Comparison of ENCODE assay signal across 11 mouse cellular contexts in genomic region chr8:120001712-120002111, GRCm38 (mm10). TPM values are rescaled to one million over a fixed set of nuclear protein-coding genes. Genes with fewer than 3 reads are reported as not detected.
A peak's percentile ranks its signal among the peaks of the same experiment; 100 is the strongest.
DNase-seq lines count a peak whose midpoint lies in the region; ATAC-seq lines count a peak whose summit lies in the region.
"Had no signal": no experiment of that assay in that cellular context is flagged by ENCODE, and none has a peak within 500 bp of the region (broad histone marks: within the 10 kb centered on the region; RNA-seq: fewer than 3 reads in every experiment).

No protein-coding gene starts in this region.

- H3K27me3 ChIP-seq in kidney, embryonic 15.5 days: no peaks in the 10 kb centered on the region
- H3K27me3 ChIP-seq in forebrain, embryonic 11.5 days (ENCODE audit: control insufficient read depth, insufficient read depth, low read length): no peaks in the 10 kb centered on the region
- H3K27me3 ChIP-seq: limb, embryonic 13.5 days; neural tube, embryonic 13.5 days had no signal

- peak; percentile 12; the same call in 1 of the 2 replicates for ATAC-seq in kidney, embryonic 15.5 days (replicated peaks; ENCODE audit: low FRiP score)
- no peak for ATAC-seq in forebrain, embryonic 11.5 days (replicated peaks; ENCODE audit: low FRiP score)

- no peak overlapping the region for H3K4me2 ChIP-seq in kidney, embryonic 15.5 days
- H3K4me2 ChIP-seq in forebrain, embryonic 11.5 days (ENCODE audit: low read depth, low read length, severe bottlenecking): no peak overlapping the region
- H3K4me2 ChIP-seq: heart, embryonic 13.5 days; limb, embryonic 13.5 days; neural tube, embryonic 13.5 days had no signal

- peak overlapping the region; percentile 66 for H3K27ac ChIP-seq in kidney, embryonic 15.5 days
- no peak overlapping the region for H3K27ac ChIP-seq in forebrain, embryonic 11.5 days (ENCODE audit: low read depth, low read length)
- H3K27ac ChIP-seq: neural tube, embryonic 13.5 days had no signal

- no peaks in the 10 kb centered on the region for H3K36me3 ChIP-seq in kidney, embryonic 15.5 days
- no peaks in the 10 kb centered on the region for H3K36me3 ChIP-seq in forebrain, embryonic 11.5 days (ENCODE audit: control insufficient read depth, insufficient read depth, low read length)
- H3K36me3 ChIP-seq: heart, embryonic 13.5 days; limb, embryonic 13.5 days; neural tube, embryonic 13.5 days had no signal

- H3K9me3 ChIP-seq in kidney, embryonic 15.5 days (replicated peaks): no peaks in the 10 kb centered on the region
- H3K9me3 ChIP-seq in forebrain, embryonic 11.5 days (ENCODE audit: control insufficient read depth, low read length): no peaks in the 10 kb centered on the region
- H3K9me3 ChIP-seq: heart, embryonic 13.5 days; limb, embryonic 13.5 days; megakaryocyte, embryonic 14.5 days; neural tube, embryonic 13.5 days had no signal

- no peak overlapping the region for H3K9ac ChIP-seq in kidney, embryonic 15.5 days
- H3K9ac ChIP-seq in forebrain, embryonic 11.5 days (ENCODE audit: low read length): no peak overlapping the region
- H3K9ac ChIP-seq: heart, embryonic 13.5 days; neural tube, embryonic 13.5 days had no signal

- no peak overlapping the region for H3K4me3 ChIP-seq in kidney, embryonic 15.5 days (replicated peaks)
- H3K4me3 ChIP-seq in forebrain, embryonic 11.5 days (ENCODE audit: low read depth, low read length): no peak overlapping the region
- H3K4me3 ChIP-seq: heart, embryonic 13.5 days; limb, embryonic 13.5 days; megakaryocyte, embryonic 14.5 days; neural tube, embryonic 13.5 days had no signal

- peak; percentile 82 for DNase-seq in ovary, adult 18-20 months (ENCODE audit: low spot score)
- no peak for DNase-seq in ovary, postnatal 10 days (ENCODE audit: low spot score)
- peak; percentile 33 for DNase-seq in brain, adult 2 months (ENCODE audit: low read depth, low spot score)
- DNase-seq in retina, postnatal 1 day: peak; percentile 68
- no peak for DNase-seq in cerebellum, postnatal 10 days
- no peak for DNase-seq in forebrain, embryonic 11.5 days (ENCODE audit: low spot score)

- H3K4me1 ChIP-seq in kidney, embryonic 15.5 days: peaks cover 68% of the 10 kb centered on the region
- no peaks in the 10 kb centered on the region for H3K4me1 ChIP-seq in forebrain, embryonic 11.5 days (replicated peaks; ENCODE audit: control insufficient read depth, insufficient read depth, low read length)
- H3K4me1 ChIP-seq: megakaryocyte, embryonic 14.5 days had no signal

- WGBS in kidney, embryonic 15.5 days: 35% methylated on average over 7 of the region's 7 CpGs
- 70% methylated on average over 7 of the region's 7 CpGs for WGBS in forebrain, embryonic 11.5 days

RNA-seq across cellular contexts. Expression of gene Crispld2, which starts 9.5 kb away (rescaled TPM):
- 7.7 and 11.1 TPM in 2 replicates for polyA plus RNA-seq in kidney, embryonic 15.5 days (2015; fragmentation: Nextera tagmentation; extraction: Ambion mirVana)
- 1.6 and 2.1 TPM in 2 replicates for polyA plus RNA-seq in forebrain, embryonic 11.5 days (2014; fragmentation: Nextera tagmentation; extraction: Ambion mirVana)

Comparison
In these comparisons a context has a peak if more than half of its experiments do, and no peak if none do; other contexts are left out.
1. DNase-seq: peak in ovary, adult 18-20 months (single experiment), brain, adult 2 months (single experiment) and retina, postnatal 1 day (single experiment); none in ovary, postnatal 10 days (single experiment), cerebellum, postnatal 10 days (0 of 2) and forebrain, embryonic 11.5 days (single experiment).